Mouse (Mus musculus) brain, adult 2 months (tissue): ENCODE data around the gene Ccdc137.
"Not testable (repeated sequence)": the region's sequence is repeated elsewhere in the genome, so short reads cannot be mapped to it uniquely, and the experiment has no call there.

Experiments
- DNase-seq: peaks from one replicate; pipeline ENCODE4 v3.0.0; 2011; ENCODE audit warnings: low read depth, low spot score

Gene Ccdc137

GRCm38 (mm10) chr11:120457772-120458751 lies at the start of gene Ccdc137, which contains the start of gene Oxld1:
Gene Ccdc137 (plus strand): TSS chr11:120458115.
Gene Oxld1 (minus strand): TSS chr11:120458068.
- peak; percentile 95 for DNase-seq

GRCm38 (mm10) chr11:120413621-120414020 lies 44.3 kb upstream of the Ccdc137 start:
- DNase-seq = not testable (repeated sequence)

- DNase-seq = no peak
Measured at GRCm38 (mm10) chr11:120417852-120418251, 40.1 kb upstream of the Ccdc137 start.

- DNase-seq = no peak
Measured at GRCm38 (mm10) chr11:120418592-120418991, 39.3 kb upstream of the Ccdc137 start.

GRCm38 (mm10) chr11:120422651-120423568 lies 35.0 kb upstream of the Ccdc137 start:
- no peak for DNase-seq

GRCm38 (mm10) chr11:120423569-120424295 lies 34.2 kb upstream of the Ccdc137 start:
- DNase-seq = peak; percentile 85

- DNase-seq = no peak
Measured at GRCm38 (mm10) chr11:120426727-120427126, 31.2 kb upstream of the Ccdc137 start.

- DNase-seq = peak; percentile 91
Measured at GRCm38 (mm10) chr11:120437152-120437856, 20.6 kb upstream of the Ccdc137 start, which contains the start of gene Nploc4. Gene Nploc4 (minus strand): TSS chr11:120437708.

- DNase-seq = no peak
Measured at GRCm38 (mm10) chr11:120437857-120438385, 20.0 kb upstream of the Ccdc137 start.

GRCm38 (mm10) chr11:120442344-120442743 lies 15.6 kb upstream of the Ccdc137 start, which contains the start of gene Tspan10:
Gene Tspan10 (plus strand): TSS chr11:120442644.
- no peak for DNase-seq

GRCm38 (mm10) chr11:120442765-120443280 lies 15.1 kb upstream of the Ccdc137 start:
- no peak for DNase-seq

GRCm38 (mm10) chr11:120444106-120444505 lies 13.8 kb upstream of the Ccdc137 start:
- DNase-seq = no peak

GRCm38 (mm10) chr11:120445475-120445874 lies 12.4 kb upstream of the Ccdc137 start:
- no peak for DNase-seq

GRCm38 (mm10) chr11:120447179-120447578 lies 10.7 kb upstream of the Ccdc137 start:
- no peak for DNase-seq

- no peak for DNase-seq
Measured at GRCm38 (mm10) chr11:120452246-120452645, 5.7 kb upstream of the Ccdc137 start.

GRCm38 (mm10) chr11:120453306-120453705 lies 4.6 kb upstream of the Ccdc137 start, which contains the start of gene Pde6g:
Gene Pde6g (minus strand): TSS chr11:120453500.
- DNase-seq = no peak

- DNase-seq = no peak
Measured at GRCm38 (mm10) chr11:120454965-120455364, 3.0 kb upstream of the Ccdc137 start.

- no peak for DNase-seq
Measured at GRCm38 (mm10) chr11:120455413-120455812, 2.5 kb upstream of the Ccdc137 start.

- DNase-seq = no peak
Measured at GRCm38 (mm10) chr11:120457370-120457769, 545 bp upstream of the Ccdc137 start.
